ENCODE assay signal across 26 mouse cellular contexts in the genomic region with DNA sequence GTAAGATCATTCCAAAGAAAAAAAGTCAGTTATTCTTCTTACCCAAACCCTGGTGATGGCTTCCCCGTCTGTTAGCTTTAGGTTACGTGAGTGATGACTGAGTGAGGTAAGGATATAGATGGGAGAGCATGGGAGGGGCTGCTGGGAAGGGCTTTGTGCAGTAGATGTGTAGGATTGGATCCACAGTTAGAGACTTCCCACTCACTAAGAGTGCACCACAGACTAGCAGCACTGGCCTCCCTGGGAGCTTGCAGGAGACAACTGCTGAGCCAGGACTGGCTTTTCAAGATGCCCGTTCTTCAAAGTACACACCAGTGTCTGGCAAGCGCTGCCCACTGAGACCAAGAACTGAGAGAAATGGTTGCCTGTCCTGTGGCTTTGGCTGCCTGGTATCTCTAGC.
"Had no signal": no experiment of that assay in that cellular context is flagged by ENCODE, and none has a peak within 500 bp of the region (broad histone marks: within the 10 kb centered on the region; RNA-seq: fewer than 3 reads in every experiment).

No protein-coding gene starts in this region.

- ATAC-seq: hindbrain, embryonic 16.5 days; inflammation-experienced regulatory T-cells, adult 6 months; intestine, embryonic 15.5 days; intestine, postnatal 0 days; liver, embryonic 12.5 days had no signal

- H3K36me3 ChIP-seq: heart, embryonic 10.5 days; heart, embryonic 12.5 days; hindbrain, embryonic 10.5 days; hindbrain, embryonic 12.5 days; intestine, embryonic 15.5 days; limb, embryonic 10.5 days; limb, embryonic 12.5 days; liver, embryonic 12.5 days had no signal

- H3K9me3 ChIP-seq: heart, embryonic 10.5 days; heart, embryonic 12.5 days; hindbrain, embryonic 10.5 days; hindbrain, embryonic 12.5 days; intestine, embryonic 15.5 days; limb, embryonic 10.5 days; limb, embryonic 12.5 days; liver, embryonic 12.5 days had no signal

- H3K4me3 ChIP-seq: heart, adult 2 months; heart, embryonic 10.5 days; heart, embryonic 12.5 days; hindbrain, embryonic 10.5 days; hindbrain, embryonic 12.5 days; intestine, embryonic 15.5 days; layer of hippocampus, adult 2 months; left cerebral cortex, adult 2 months; limb, embryonic 10.5 days; limb, embryonic 12.5 days; liver, embryonic 12.5 days had no signal

- H3K27me3 ChIP-seq: heart, embryonic 12.5 days had no signal

- H3K9ac ChIP-seq: heart, embryonic 12.5 days; hindbrain, embryonic 12.5 days; hindbrain, embryonic 14.5 days; intestine, embryonic 15.5 days; limb, embryonic 12.5 days; liver, embryonic 12.5 days; liver, embryonic 14.5 days had no signal

- H3K27ac ChIP-seq: heart, adult 2 months; heart, embryonic 10.5 days; hindbrain, embryonic 10.5 days; hindbrain, embryonic 12.5 days; hindbrain, embryonic 14.5 days; intestine, embryonic 15.5 days; layer of hippocampus, adult 2 months; left cerebral cortex, adult 2 months; limb, embryonic 10.5 days; limb, embryonic 12.5 days; liver, embryonic 12.5 days; liver, embryonic 14.5 days had no signal

- DNase-seq: gastrocnemius, postnatal 14 days; gastrocnemius, postnatal 36 days; heart, adult 2 months; heart, postnatal 10 days; heart, postnatal 4 days; kidney, adult 18-20 months; kidney, adult 8-10 months; kidney, postnatal 10 days; kidney, postnatal 25 days; kidney, postnatal 4 days; liver had no signal

- H3K4me1 ChIP-seq: heart, embryonic 12.5 days had no signal

- H3K4me2 ChIP-seq: heart, embryonic 12.5 days; hindbrain, embryonic 12.5 days; hindbrain, embryonic 14.5 days; intestine, embryonic 15.5 days; limb, embryonic 12.5 days; liver, embryonic 12.5 days had no signal
